Mouse (Mus musculus) Patski (cell line): ENCODE measurements around the gene Smarcd2. TPM values are rescaled to one million over a fixed set of nuclear protein-coding genes. Genes with fewer than 3 reads are reported as not detected.
"Not testable (repeated sequence)": the region's sequence is repeated elsewhere in the genome, so short reads cannot be mapped to it uniquely, and the experiment has no call there.

Source experiments
- ATAC-seq: fragments of 100-300 bp; one replicate; pipeline ENCODE4 v1.8.0; 2021
- CTCF ChIA-PET: fragments of 350-600 bp; sonication (Branson Sonifier 250); formaldehyde crosslinking; loops from one replicate; lab custom pipeline; 2022; ENCODE audit warnings: inconsistent platforms; lab: Charles Lee
- POLR2A ChIA-PET: fragments of 350-600 bp; sonication (Branson Sonifier 250); formaldehyde crosslinking; loops from one replicate; lab custom pipeline; 2022; ENCODE audit warnings: antibody characterized with exemption, inconsistent platforms; lab: Charles Lee
- DNase-seq: peaks from one replicate; pipeline ENCODE4 v3.0.0-alpha.2; 2011; ENCODE audit warnings: low read depth, low spot score
- H3K27me3 ChIP-seq: fragments of 371-371 bp; one replicate; pipeline ENCODE4 v1.5.1; 2021
- CTCF ChIP-seq: fragments of 100-300 bp; IDR thresholded peaks from one replicate; pipeline ENCODE4 v1.5.1; 2021
- in situ Hi-C: fragments of 300-500 bp; cut with MboI; formaldehyde crosslinking; loops from 3 replicates; pipeline ENCODE4 v1.11.1; 2018; ENCODE audit warnings: low pct_unique_long_range_greater_than_20kb, mixed read lengths
- polyA plus RNA-seq: library from polyadenylated mRNA; unstranded; gene quantifications from one replicate; pipeline ENCODE4 v1.2.3, GENCODE M21; 2021

The Smarcd2 gene
- polyA plus RNA-seq, 1 experiment from 2014 or later, result 56.4 TPM

- ChIA-PET CTCF (no interaction called here), POLR2A (no interaction called here)
- no peaks in the 10 kb centered on the region for H3K27me3 ChIP-seq
- DNase-seq (no peak), ATAC-seq (no peak)
- in situ Hi-C loops, result no loop called here
- TF ChIP-seq CTCF, result no peak
Observed at GRCm38 (mm10) chr11:106255174-106255573, 17.6 kb downstream of the Smarcd2 start.

GRCm38 (mm10) chr11:106254767-106255166 is 18.0 kb downstream of the Smarcd2 start:
- H3K27me3 ChIP-seq, result no peaks in the 10 kb centered on the region
- DNase-seq (no peak), ATAC-seq (no peak)
- in situ Hi-C loops, result no loop called here
- CTCF ChIA-PET, result no interaction called here
- POLR2A ChIA-PET, result no interaction called here
- TF ChIP-seq CTCF, result no peak

- POLR2A ChIA-PET, result interaction anchor here (0.8 kb wide), 1 partner anchor 26 kb away, joined by 3 read pairs; no protein-coding TSS in a partner anchor
- CTCF ChIA-PET, result no interaction called here
Observed at GRCm38 (mm10) chr11:106249326-106249725, 23.4 kb downstream of the Smarcd2 start.

GRCm38 (mm10) chr11:106246834-106247233 is 25.9 kb downstream of the Smarcd2 start:
- no peaks in the 10 kb centered on the region for H3K27me3 ChIP-seq
- no peak for ATAC-seq
- POLR2A ChIA-PET, result no interaction called here
- DNase-seq, result no peak
- CTCF ChIA-PET, result interaction anchor here (2.5 to 2.9 kb wide), 2 partner anchors 10 to 17 kb away, joined by 8 to 11 read pairs; no protein-coding TSS in a partner anchor
- TF ChIP-seq CTCF, result peak; percentile 65
- in situ Hi-C loops, result no loop called here

More at GRCm38 (mm10) chr11:106249326-106249725, 23.4 kb downstream of the Smarcd2 start:
- in situ Hi-C loops, result no loop called here
- no peak for DNase-seq
- no peak for TF ChIP-seq CTCF
- ATAC-seq, result no peak
- H3K27me3 ChIP-seq, result no peaks in the 10 kb centered on the region

GRCm38 (mm10) chr11:106233978-106234377 is 38.8 kb downstream of the Smarcd2 start:
- POLR2A ChIA-PET, ATAC-seq, DNase-seq, CTCF ChIA-PET, H3K27me3 ChIP-seq, in situ Hi-C loops: not testable (repeated sequence)
- peak; percentile 65 for TF ChIP-seq CTCF

GRCm38 (mm10) chr11:106220603-106221002 is 52.2 kb downstream of the Smarcd2 start:
- in situ Hi-C loops, result no loop called here
- no peaks in the 10 kb centered on the region for H3K27me3 ChIP-seq
- POLR2A ChIA-PET, result no interaction called here
- TF ChIP-seq CTCF, result no peak
- no peak for ATAC-seq
- CTCF ChIA-PET, result interaction anchor here (1.4 kb wide), 1 partner anchor 10 kb away, joined by 4 read pairs; no protein-coding TSS in a partner anchor
- no peak for DNase-seq

- peak; percentile 91 for DNase-seq
- POLR2A ChIA-PET, result interaction anchor here (0.7 to 0.8 kb wide), 2 partner anchors 10 to 56 kb away, joined by 3 read pairs; partner anchors contain the start of genes Gm10840 and Limd2
- CTCF ChIA-PET, result no interaction called here
- ATAC-seq, result peak; percentile 68
- in situ Hi-C loops, result no loop called here
- TF ChIP-seq CTCF, result no peak
- no peaks in the 10 kb centered on the region for H3K27me3 ChIP-seq
Observed at GRCm38 (mm10) chr11:106216730-106217490, 55.9 kb downstream of the Smarcd2 start, which contains the start of gene Ddx42. Gene Ddx42, plus strand, starts transcription at chr11:106216926.

- TF ChIP-seq CTCF, result no peak
- DNase-seq (peak; percentile 96), ATAC-seq (peak; percentile 94)
- ChIA-PET CTCF (no interaction called here), POLR2A (no interaction called here)
- H3K27me3 ChIP-seq, result no peaks in the 10 kb centered on the region
- in situ Hi-C loops, result no loop called here
Observed at GRCm38 (mm10) chr11:106215927-106216729, 56.6 kb downstream of the Smarcd2 start, which contains the start of gene Ccdc47. Gene Ccdc47, minus strand, starts transcription at chr11:106216344.

- in situ Hi-C loops, result no loop called here
- POLR2A ChIA-PET, result no interaction called here
- no peaks in the 10 kb centered on the region for H3K27me3 ChIP-seq
- no peak for DNase-seq
- no peak for TF ChIP-seq CTCF
- ATAC-seq, result no peak
- CTCF ChIA-PET, result no interaction called here
Observed at GRCm38 (mm10) chr11:106215450-106215859, 57.3 kb downstream of the Smarcd2 start.

- in situ Hi-C loops, result no loop called here
- ChIA-PET CTCF (no interaction called here), POLR2A (no interaction called here)
- DNase-seq, result no peak
- no peak for ATAC-seq
- no peaks in the 10 kb centered on the region for H3K27me3 ChIP-seq
- no peak for TF ChIP-seq CTCF
Observed at GRCm38 (mm10) chr11:106214856-106215255, 57.9 kb downstream of the Smarcd2 start.

Other genes starting within 250 kb of the Smarcd2 start
- 52.8 TPM for gene Dcaf7, start 236.1 kb downstream of the Smarcd2 start, polyA plus RNA-seq
- gene Taco1, start 206.9 kb downstream of the Smarcd2 start, polyA plus RNA-seq, result 16.3 TPM
- gene Map3k3, start 188.4 kb downstream of the Smarcd2 start, polyA plus RNA-seq, result 43.9 TPM
- not detected for gene Gm10840, start 112.1 kb downstream of the Smarcd2 start, polyA plus RNA-seq
- gene Limd2, start 112.1 kb downstream of the Smarcd2 start, polyA plus RNA-seq, result 80.1 TPM
- gene Strada, start 70.8 kb downstream of the Smarcd2 start, polyA plus RNA-seq, result 23.3 TPM
- 136 TPM for gene Ccdc47, start 56.6 kb downstream of the Smarcd2 start, polyA plus RNA-seq
- gene Ddx42, start 56.0 kb downstream of the Smarcd2 start, polyA plus RNA-seq, result 62.9 TPM
- 68.3 TPM for gene Ftsj3, start 16.9 kb downstream of the Smarcd2 start, polyA plus RNA-seq
- gene Psmc5, start 16.8 kb downstream of the Smarcd2 start, polyA plus RNA-seq, result 181 TPM
- 0.37 TPM for gene Tcam1, start 3.7 kb upstream of the Smarcd2 start, polyA plus RNA-seq
- gene Gh, start 28.9 kb upstream of the Smarcd2 start, polyA plus RNA-seq, result not detected
- gene Cd79b, start 41.8 kb upstream of the Smarcd2 start, polyA plus RNA-seq, result 0.06 TPM
- 0.08 TPM for gene Scn4a, start 80.3 kb upstream of the Smarcd2 start, polyA plus RNA-seq
- not detected for gene Prr29, start 92.5 kb upstream of the Smarcd2 start, polyA plus RNA-seq
- gene Icam2, start 115.1 kb upstream of the Smarcd2 start, polyA plus RNA-seq, result not detected
- gene Ern1, start 214.9 kb upstream of the Smarcd2 start, polyA plus RNA-seq, result 12.4 TPM